Mouse (Mus musculus) heart, adult 2 months (tissue): ENCODE data around the gene Phactr2. TPM values are rescaled to one million over a fixed set of nuclear protein-coding genes. Genes with fewer than 3 reads are reported as not detected.

Experiments used
- DNase-seq, 2 experiments: peaks; one replicate each; pipeline ENCODE4 v3.0.0; 2021
- H3K27ac ChIP-seq: fragments of 200-600 bp; 2 replicates; pipeline ENCODE4 v1.8.1; 2022
- H3K27me3 ChIP-seq: fragments of 200-500 bp; 2 replicates; pipeline ENCODE4 v1.6.1; 2012; ENCODE audit warnings: mild to moderate bottlenecking, low read length, inconsistent platforms, mixed read lengths; ENCODE audit not compliant: control insufficient read depth, insufficient read depth
- H3K36me3 ChIP-seq: fragments of 200-500 bp; 2 replicates; pipeline ENCODE4 v1.6.1; 2012; ENCODE audit warnings: low read length, inconsistent platforms; ENCODE audit not compliant: control insufficient read depth, insufficient read depth
- H3K4me1 ChIP-seq: fragments of 200-500 bp; 2 replicates; pipeline ENCODE4 v1.6.1; 2011; ENCODE audit warnings: low read length; ENCODE audit not compliant: control insufficient read depth, insufficient read depth
- H3K4me3 ChIP-seq: fragments of 200-600 bp; 2 replicates; pipeline ENCODE4 v1.8.1; 2022
- H3K79me2 ChIP-seq: fragments of 200-500 bp; replicated peaks from 2 replicates; pipeline ENCODE4 v1.6.1; 2012; ENCODE audit warnings: mild to moderate bottlenecking, inconsistent platforms, low read length, moderate library complexity, mixed read lengths; ENCODE audit not compliant: control insufficient read depth, insufficient read depth
- H3K9ac ChIP-seq: fragments of 200-500 bp; 2 replicates; pipeline ENCODE4 v1.6.1; 2012; ENCODE audit warnings: low read depth, mild to moderate bottlenecking, control low read depth, inconsistent platforms, low read length, mixed read lengths
- CTCF ChIP-seq: fragments of 200-600 bp; IDR thresholded peaks from 2 replicates; pipeline ENCODE4 v1.8.1; 2022; ENCODE audit warnings: antibody characterized with exemption, mild to moderate bottlenecking, moderate library complexity
- EP300 ChIP-seq: fragments of 200-500 bp; IDR thresholded peaks from 2 replicates; pipeline ENCODE4 v1.6.1; 2011; ENCODE audit warnings: low read depth, low read length, control low read depth; ENCODE audit not compliant: insufficient read depth
- POLR2A ChIP-seq: fragments of 200-500 bp; IDR thresholded peaks from 2 replicates; pipeline ENCODE4 v1.6.1; 2011; ENCODE audit warnings: mild to moderate bottlenecking, low read depth, low read length, control low read depth; ENCODE audit not compliant: insufficient read depth
- WGBS: fragments of 180-500 bp; shearing (Covaris S2); methylation state at CpG from one replicate; pipeline ENCODE4 v1.1.7; 2018; 5-methylcytosine and 5-hydroxymethylcytosine counted together
- intact Hi-C: fragments of 180-260 bp; cut with DNase I; formaldehyde crosslinking; loops from one replicate; pipeline ENCODE4 v1.15.1; 2025
- polyA plus RNA-seq: library from polyadenylated mRNA; depleted of rRNA; stranded (reverse); fragments of >200 nt; gene quantifications from 2 replicates; pipeline ENCODE4 v1.2.3, GENCODE M21; 2012
- total RNA-seq, 2 experiments: library from RNA; stranded (reverse); gene quantifications; 2 replicates each; pipeline ENCODE4 v1.2.3; 2021

The Phactr2 gene
- total and polyA plus RNA-seq, 3 experiments, result 15.2 to 49.3 (median 47.7) TPM

- Histone ChIP-seq H3K79me2 (no peaks in the 10 kb centered on the region; the same call in 1 of the 2 replicates), H3K27ac (peak overlapping the region; percentile 96), H3K4me3 (peak overlapping the region; percentile 87), H3K9ac (peak overlapping the region; percentile 97), H3K36me3 (peaks cover 22% of the 10 kb centered on the region), H3K4me1 (peaks cover 8% of the 10 kb centered on the region), H3K27me3 (no peaks in the 10 kb centered on the region)
- WGBS, result under 1% methylated on average over 61 of the region's 62 CpGs
- peak; percentile 81 to 83 for DNase-seq
- no peak for TF ChIP-seq CTCF
- TF ChIP-seq POLR2A, result no peak
- no peak for TF ChIP-seq EP300
- intact Hi-C loops, result loop anchor here (2.0 to 10.0 kb wide), 3 partner anchors 47 to 733 kb away; no protein-coding TSS in a partner anchor
These were observed 150.3 kb downstream of the Phactr2 start for GRCm38 (mm10) chr10:13323806-13324411.

- H3K27me3 ChIP-seq, result no peaks in the 10 kb centered on the region
- WGBS, result 2% methylated on average over 12 of the region's 12 CpGs
- no peak for TF ChIP-seq EP300
- TF ChIP-seq CTCF, result no peak
- no peak for TF ChIP-seq POLR2A
- peak; percentile 32 to 38 for DNase-seq
- peaks cover 22% of the 10 kb centered on the region for H3K36me3 ChIP-seq
- peak overlapping the region; percentile 87 for H3K4me3 ChIP-seq
- peak overlapping the region; percentile 96 for H3K27ac ChIP-seq
- peak overlapping the region; percentile 97 for H3K9ac ChIP-seq
- peaks cover 8% of the 10 kb centered on the region for H3K4me1 ChIP-seq
- no peaks in the 10 kb centered on the region; the same call in 1 of the 2 replicates for H3K79me2 ChIP-seq
- intact Hi-C loops, result loop anchor here (5.0 to 10.0 kb wide), 2 partner anchors 308 to 734 kb away; no protein-coding TSS in a partner anchor
These were observed 150.9 kb downstream of the Phactr2 start for GRCm38 (mm10) chr10:13323139-13323805.

GRCm38 (mm10) chr10:13314999-13315398, 159.2 kb downstream of the Phactr2 start:
- no peak overlapping the region for H3K4me3 ChIP-seq
- intact Hi-C loops, result no loop called here
- H3K79me2 ChIP-seq, result peaks cover 6% of the 10 kb centered on the region; the same call in 1 of the 2 replicates
- no peak for TF ChIP-seq POLR2A
- TF ChIP-seq CTCF, result no peak
- TF ChIP-seq EP300, result no peak
- WGBS, result 65% methylated on average over 5 of the region's 5 CpGs
- no peaks in the 10 kb centered on the region for H3K27me3 ChIP-seq
- H3K36me3 ChIP-seq, result peaks cover 7% of the 10 kb centered on the region
- H3K9ac ChIP-seq, result no peak overlapping the region
- 0 out of 2 replicates have a peak overlapping the region, but pooled peaks have one; percentile 5 for H3K27ac ChIP-seq
- H3K4me1 ChIP-seq, result peaks cover 5% of the 10 kb centered on the region
- no peak for DNase-seq

- peaks cover 6% of the 10 kb centered on the region for H3K36me3 ChIP-seq
- 79% methylated on average over 6 of the region's 6 CpGs for WGBS
- H3K79me2 ChIP-seq, result peaks cover 6% of the 10 kb centered on the region; the same call in 1 of the 2 replicates
- TF ChIP-seq CTCF, result no peak
- no peak for TF ChIP-seq POLR2A
- TF ChIP-seq EP300, result no peak
- no peak for DNase-seq
- no peak overlapping the region for H3K4me3 ChIP-seq
- intact Hi-C loops, result no loop called here
- no peak overlapping the region for H3K27ac ChIP-seq
- H3K4me1 ChIP-seq, result peaks cover 5% of the 10 kb centered on the region
- H3K9ac ChIP-seq, result no peak overlapping the region
- no peaks in the 10 kb centered on the region for H3K27me3 ChIP-seq
These were observed 161.6 kb downstream of the Phactr2 start for GRCm38 (mm10) chr10:13312576-13312975.

- WGBS, result 84% methylated on average over 6 of the region's 6 CpGs
- no peak for TF ChIP-seq EP300
- TF ChIP-seq CTCF, result no peak
- TF ChIP-seq POLR2A, result no peak
- Histone ChIP-seq H3K27ac (no peak overlapping the region), H3K4me1 (peaks cover 5% of the 10 kb centered on the region), H3K4me3 (no peak overlapping the region), H3K79me2 (peaks cover 6% of the 10 kb centered on the region; the same call in 1 of the 2 replicates), H3K27me3 (no peaks in the 10 kb centered on the region), H3K9ac (no peak overlapping the region), H3K36me3 (peaks cover 6% of the 10 kb centered on the region)
- intact Hi-C loops, result no loop called here
- DNase-seq, result no peak
These were observed 162.6 kb downstream of the Phactr2 start for GRCm38 (mm10) chr10:13311612-13312011.

GRCm38 (mm10) chr10:13310075-13310474, 164.1 kb downstream of the Phactr2 start:
- no peak overlapping the region for H3K4me3 ChIP-seq
- TF ChIP-seq POLR2A (no peak), EP300 (no peak), CTCF (no peak)
- H3K4me1 ChIP-seq, result peaks cover 5% of the 10 kb centered on the region
- H3K9ac ChIP-seq, result no peak overlapping the region
- H3K27me3 ChIP-seq, result no peaks in the 10 kb centered on the region
- DNase-seq, result no peak
- WGBS, result 37% methylated on average over 3 of the region's 3 CpGs
- no peak overlapping the region for H3K27ac ChIP-seq
- intact Hi-C loops, result no loop called here
- H3K79me2 ChIP-seq, result peaks cover 6% of the 10 kb centered on the region; the same call in 1 of the 2 replicates
- peaks cover 6% of the 10 kb centered on the region for H3K36me3 ChIP-seq
